Mouse (Mus musculus) kidney, adult 2 months (tissue): ENCODE data around the gene Arl9. TPM values are rescaled to one million over a fixed set of nuclear protein-coding genes. Genes with fewer than 3 reads are reported as not detected.

Experiments used
- DNase-seq: peaks from one replicate; pipeline ENCODE4 v3.0.0; 2021
- H3K27ac ChIP-seq: fragments of 200-500 bp; 2 replicates; pipeline ENCODE4 v1.5.1; 2012; ENCODE audit warnings: low read depth, low read length, control low read depth, inconsistent platforms; ENCODE audit not compliant: insufficient read depth
- H3K27me3 ChIP-seq: fragments of 200-500 bp; replicated peaks from 2 replicates; pipeline ENCODE4 v1.6.1; 2012; ENCODE audit warnings: mild to moderate bottlenecking, moderate library complexity, low read length, inconsistent platforms; ENCODE audit not compliant: control insufficient read depth, insufficient read depth
- H3K36me3 ChIP-seq: fragments of 200-500 bp; 2 replicates; pipeline ENCODE4 v1.6.1; 2012; ENCODE audit warnings: mild to moderate bottlenecking, moderate library complexity, low read length, inconsistent platforms; ENCODE audit not compliant: control insufficient read depth, insufficient read depth
- H3K4me1 ChIP-seq: fragments of 200-500 bp; 2 replicates; pipeline ENCODE4 v1.6.1; 2011; ENCODE audit warnings: low read length; ENCODE audit not compliant: control insufficient read depth, insufficient read depth
- H3K4me3 ChIP-seq: fragments of 200-500 bp; 2 replicates; pipeline ENCODE4 v1.5.1; 2011; ENCODE audit warnings: mild to moderate bottlenecking, low read depth, low read length, control low read depth; ENCODE audit not compliant: insufficient read depth
- CTCF ChIP-seq: fragments of 200-500 bp; conservative IDR thresholded peaks from 2 replicates; pipeline ENCODE4 v1.5.1; 2011; ENCODE audit warnings: low read depth, mild to moderate bottlenecking, control low read depth, low read length, moderate library complexity, mixed read lengths; ENCODE audit not compliant: insufficient read depth, insufficient read length
- POLR2A ChIP-seq: fragments of 200-500 bp; IDR thresholded peaks from one replicate; pipeline ENCODE4 v1.6.1; 2011; ENCODE audit warnings: low read depth, low read length, control low read depth
- WGBS: fragments of 180-500 bp; shearing (Covaris S2); methylation state at CpG from one replicate; pipeline ENCODE4 v1.1.7; 2018; 5-methylcytosine and 5-hydroxymethylcytosine counted together
- polyA plus RNA-seq: library from polyadenylated mRNA; depleted of rRNA; stranded (reverse); fragments of >200 nt; gene quantifications from 2 replicates; pipeline ENCODE4 v1.2.3, GENCODE M21; 2012; rRNA removed

The Arl9 gene
- 0.30 and 0.50 TPM in 2 replicates for polyA plus RNA-seq

GRCm38 (mm10) chr5:77004051-77004821, at the start of gene Arl9:
Gene Arl9, plus strand, starts transcription at chr5:77004055.
- H3K4me3 ChIP-seq, result no peak within 1 kb of the TSS
- WGBS, result 90% methylated on average over 6 of the region's 6 CpGs
- TF ChIP-seq CTCF, result no peak
- TF ChIP-seq POLR2A, result no peak
- H3K4me1 ChIP-seq, result no peaks in the 10 kb centered on the region
- DNase-seq, result no peak
- H3K36me3 ChIP-seq, result peaks cover under 1% of the 10 kb centered on the region; the same call in 1 of the 2 replicates
- no peak within 1 kb of the TSS for H3K27ac ChIP-seq
- no peaks in the 10 kb centered on the region for H3K27me3 ChIP-seq

GRCm38 (mm10) chr5:76954271-76954900, 49.5 kb upstream of the Arl9 start:
- no peak for DNase-seq
- TF ChIP-seq POLR2A (no peak), CTCF (no peak)
- H3K27ac ChIP-seq, result no peak overlapping the region
- no peaks in the 10 kb centered on the region for H3K27me3 ChIP-seq
- H3K4me1 ChIP-seq, result peaks cover 5% of the 10 kb centered on the region
- H3K36me3 ChIP-seq, result peaks cover 10% of the 10 kb centered on the region
- H3K4me3 ChIP-seq, result no peak overlapping the region
- 67% methylated on average over 6 of the region's 6 CpGs for WGBS

- Histone ChIP-seq H3K27ac (no peak overlapping the region), H3K36me3 (peaks cover 13% of the 10 kb centered on the region), H3K27me3 (no peaks in the 10 kb centered on the region), H3K4me1 (peaks cover 8% of the 10 kb centered on the region), H3K4me3 (no peak overlapping the region)
- TF ChIP-seq POLR2A, result no peak
- no peak for TF ChIP-seq CTCF
- WGBS, result 77% methylated on average over 4 of the region's 4 CpGs
- no peak for DNase-seq
Measured at GRCm38 (mm10) chr5:76955474-76955873, 48.4 kb upstream of the Arl9 start.

GRCm38 (mm10) chr5:76957954-76958353, 45.9 kb upstream of the Arl9 start:
- 84% methylated on average over 1 of the region's 1 CpGs for WGBS
- no peak for DNase-seq
- Histone ChIP-seq H3K4me1 (peaks cover 8% of the 10 kb centered on the region), H3K27me3 (no peaks in the 10 kb centered on the region), H3K27ac (no peak overlapping the region), H3K36me3 (peaks cover 15% of the 10 kb centered on the region), H3K4me3 (no peak overlapping the region)
- TF ChIP-seq POLR2A, result no peak
- TF ChIP-seq CTCF, result peak; percentile 37; the same call in 1 of the 2 replicates

- WGBS, result 57% methylated on average over 5 of the region's 5 CpGs
- TF ChIP-seq CTCF, result no peak
- no peak for TF ChIP-seq POLR2A
- peaks cover 3% of the 10 kb centered on the region for H3K4me1 ChIP-seq
- no peaks in the 10 kb centered on the region for H3K27me3 ChIP-seq
- peak; percentile 64 for DNase-seq
- H3K27ac ChIP-seq, result no peak overlapping the region
- H3K4me3 ChIP-seq, result no peak overlapping the region
- peaks cover 19% of the 10 kb centered on the region for H3K36me3 ChIP-seq
Measured at GRCm38 (mm10) chr5:76959587-76959986, 44.3 kb upstream of the Arl9 start.

- 74% methylated on average over 11 of the region's 11 CpGs for WGBS
- peaks cover 3% of the 10 kb centered on the region for H3K4me1 ChIP-seq
- no peak overlapping the region for H3K4me3 ChIP-seq
- peaks cover 20% of the 10 kb centered on the region for H3K36me3 ChIP-seq
- no peak for DNase-seq
- H3K27ac ChIP-seq, result no peak overlapping the region
- H3K27me3 ChIP-seq, result no peaks in the 10 kb centered on the region
- TF ChIP-seq CTCF (no peak), POLR2A (no peak)
Measured at GRCm38 (mm10) chr5:76962545-76962944, 41.3 kb upstream of the Arl9 start.

GRCm38 (mm10) chr5:76964651-76965050, 39.2 kb upstream of the Arl9 start:
- no peak overlapping the region for H3K4me3 ChIP-seq
- 87% methylated on average over 3 of the region's 3 CpGs for WGBS
- peaks cover 11% of the 10 kb centered on the region for H3K4me1 ChIP-seq
- no peak for DNase-seq
- H3K36me3 ChIP-seq, result peaks cover 19% of the 10 kb centered on the region
- H3K27ac ChIP-seq, result no peak overlapping the region
- H3K27me3 ChIP-seq, result no peaks in the 10 kb centered on the region
- TF ChIP-seq POLR2A, result no peak
- peak; percentile 48 for TF ChIP-seq CTCF
